Mouse (Mus musculus) E14TG2a.4 (cell line): ENCODE measurements around the gene Alpk3.

ENCODE experiments used
- CTCF ChIP-seq: conservative IDR thresholded peaks from 2 replicates; pipeline ENCODE4 v1.5.1; 2014; ENCODE audit warnings: low read length
- NANOG ChIP-seq: IDR thresholded peaks from 2 replicates; pipeline ENCODE4 v1.6.1; 2014; ENCODE audit warnings: borderline replicate concordance, low read length, mixed read lengths

- no peak for TF ChIP-seq CTCF
- TF ChIP-seq NANOG, result no peak
Observed at GRCm38 (mm10) chr7:81072463-81072862, 15.1 kb downstream of the Alpk3 start.
